Mouse (Mus musculus): ENCODE measurements around the gene Slc8a3.

- TF ChIP-seq E2F4 (IDR thresholded peaks at IDR 0.05; ENCODE audit: insufficient read depth) (no peak), POLR2A (IDR thresholded peaks at IDR 0.05; ENCODE audit: insufficient read length, low read depth) (no peak), CEBPB (IDR thresholded peaks at IDR 0.05; ENCODE audit: insufficient read depth, poor library complexity, severe bottlenecking) (no peak), USF1 (IDR thresholded peaks at IDR 0.05; ENCODE audit: low read depth) (no peak), REST (IDR thresholded peaks at IDR 0.05; ENCODE audit: insufficient read depth, insufficient read length) (no peak), MAX (IDR thresholded peaks at IDR 0.05; ENCODE audit: low read depth) (no peak), MYOG (IDR thresholded peaks at IDR 0.05; ENCODE audit: control insufficient read depth in 1 of 3, insufficient read depth in 1 of 3, insufficient read length in 2 of 3, low read depth in 2 of 3) (no peak), POLR2AphosphoS2 (IDR thresholded peaks at IDR 0.05; ENCODE audit: insufficient read length, low read depth) (no peak), TCF12 (IDR thresholded peaks at IDR 0.05; ENCODE audit: insufficient read depth, poor library complexity, severe bottlenecking) (no peak), SRF (IDR thresholded peaks at IDR 0.05; ENCODE audit: control insufficient read depth, insufficient read length, low read depth) (no peak)
Measured at GRCm38 (mm10) chr12:81193968-81194367, 139.0 kb downstream of the Slc8a3 start.
